Mouse (Mus musculus): ENCODE measurements around the gene Dnajc8. TPM values are rescaled to one million over a fixed set of nuclear protein-coding genes. Genes with fewer than 3 reads are reported as not detected.

Dnajc8 gene
- total RNA-seq, 1 experiment = 167 TPM

- H3K4me3 ChIP-seq (ENCODE audit: insufficient read depth in 1 of 2, low read depth in 1 of 2, low read length in 2 of 2, poor library complexity in 1 of 2, severe bottlenecking in 1 of 2) = no peak overlapping the region
- in situ Hi-C loops (cut with MboI; ENCODE audit: low sequenced_read_pairs in 2 of 2, unreplicated experiment in 2 of 2) = no loop called here
These were observed 33.8 kb downstream of the Dnajc8 start for GRCm38 (mm10) chr4:132569115-132569514.

GRCm38 (mm10) chr4:132571190-132571589, 35.8 kb downstream of the Dnajc8 start:
- Histone ChIP-seq H3K9ac (ENCODE audit: insufficient read depth, low read depth, low read length, poor library complexity, severe bottlenecking) (no peak overlapping the region), H3K9me3 (ENCODE audit: control insufficient read depth, insufficient read depth, low read depth, low read length) (no peaks in the 10 kb centered on the region), H3K4me1 (ENCODE audit: control insufficient read depth in 2 of 2, insufficient read depth in 2 of 2, low read length in 2 of 2, poor library complexity in 1 of 2) (peaks cover 0 to 6% of the 10 kb centered on the region in 2 experiments; a peak in 1 of 4 replicates), H3K4me3 (ENCODE audit: insufficient read depth in 1 of 2, low read depth in 1 of 2, low read length in 2 of 2, poor library complexity in 1 of 2, severe bottlenecking in 1 of 2) (no peak overlapping the region), H3K36me3 (ENCODE audit: control insufficient read depth, insufficient read depth, low read length, poor library complexity, severe bottlenecking) (no peaks in the 10 kb centered on the region), H3K27ac (ENCODE audit: insufficient read depth, low read depth, low read length, poor library complexity, severe bottlenecking) (no peak overlapping the region)
- DNase-seq (ENCODE audit: low read depth, low spot score) = no peak
- TF ChIP-seq ZNF384 (IDR thresholded peaks at IDR 0.05; ENCODE audit: low read depth, low read length) (no peak), HCFC1 (IDR thresholded peaks at IDR 0.05; ENCODE audit: borderline replicate concordance, insufficient read depth, low read length) (no peak), MAFK (IDR thresholded peaks at IDR 0.05; ENCODE audit: insufficient read depth, low read depth, low read length) (no peak), CHD2 (IDR thresholded peaks at IDR 0.05; ENCODE audit: low read depth, low read length) (no peak), ZC3H11A (IDR thresholded peaks at IDR 0.05; ENCODE audit: borderline replicate concordance, low read depth, low read length) (no peak)
- in situ Hi-C loops (cut with MboI; ENCODE audit: low sequenced_read_pairs in 2 of 2, unreplicated experiment in 2 of 2) = no loop called here

More at GRCm38 (mm10) chr4:132569115-132569514, 33.8 kb downstream of the Dnajc8 start:
- no peak overlapping the region for H3K9ac ChIP-seq (ENCODE audit: insufficient read depth, low read depth, low read length, poor library complexity, severe bottlenecking)
- no peaks in the 10 kb centered on the region for H3K9me3 ChIP-seq (ENCODE audit: control insufficient read depth, insufficient read depth, low read depth, low read length)
- peak; percentile 53 for DNase-seq (ENCODE audit: low read depth, low spot score)
- TF ChIP-seq ZC3H11A (IDR thresholded peaks at IDR 0.05; ENCODE audit: borderline replicate concordance, low read depth, low read length) (peak; percentile 53), CHD2 (IDR thresholded peaks at IDR 0.05; ENCODE audit: low read depth, low read length) (no peak)
- peak overlapping the region; percentile 18; the same call in 1 of the 2 replicates for H3K27ac ChIP-seq (ENCODE audit: insufficient read depth, low read depth, low read length, poor library complexity, severe bottlenecking)
- H3K36me3 ChIP-seq (ENCODE audit: control insufficient read depth, insufficient read depth, low read length, poor library complexity, severe bottlenecking) = no peaks in the 10 kb centered on the region
- H3K4me1 ChIP-seq (ENCODE audit: control insufficient read depth in 2 of 2, insufficient read depth in 2 of 2, low read length in 2 of 2, poor library complexity in 1 of 2) = peaks cover 4 to 6% of the 10 kb centered on the region in 2 experiments; a peak in 2 of 4 replicates

- Histone ChIP-seq H3K9me3 (ENCODE audit: control insufficient read depth, insufficient read depth, low read depth, low read length) (no peaks in the 10 kb centered on the region), H3K36me3 (ENCODE audit: control insufficient read depth, insufficient read depth, low read length, poor library complexity, severe bottlenecking) (no peaks in the 10 kb centered on the region), H3K4me1 (ENCODE audit: control insufficient read depth in 2 of 2, insufficient read depth in 2 of 2, low read length in 2 of 2, poor library complexity in 1 of 2) (peaks cover 0 to 2% of the 10 kb centered on the region in 2 experiments; a peak in 1 of 4 replicates), H3K27ac (ENCODE audit: insufficient read depth, low read depth, low read length, poor library complexity, severe bottlenecking) (no peak overlapping the region), H3K4me3 (ENCODE audit: insufficient read depth in 1 of 2, low read depth in 1 of 2, low read length in 2 of 2, poor library complexity in 1 of 2, severe bottlenecking in 1 of 2) (no peak overlapping the region), H3K9ac (ENCODE audit: insufficient read depth, low read depth, low read length, poor library complexity, severe bottlenecking) (no peak overlapping the region)
- in situ Hi-C loops (cut with MboI; ENCODE audit: low sequenced_read_pairs in 2 of 2, unreplicated experiment in 2 of 2) = no loop called here
- TF ChIP-seq ZNF384 (IDR thresholded peaks at IDR 0.05; ENCODE audit: low read depth, low read length) = no peak
- TF ChIP-seq ZC3H11A (IDR thresholded peaks at IDR 0.05; ENCODE audit: borderline replicate concordance, low read depth, low read length) = no peak
- no peak for TF ChIP-seq CHD2 (IDR thresholded peaks at IDR 0.05; ENCODE audit: low read depth, low read length)
- no peak for TF ChIP-seq HCFC1 (IDR thresholded peaks at IDR 0.05; ENCODE audit: borderline replicate concordance, insufficient read depth, low read length)
- no peak for TF ChIP-seq MAFK (IDR thresholded peaks at IDR 0.05; ENCODE audit: insufficient read depth, low read depth, low read length)
- DNase-seq (ENCODE audit: low read depth, low spot score) = no peak
These were observed 38.0 kb downstream of the Dnajc8 start for GRCm38 (mm10) chr4:132573327-132573726.

- Histone ChIP-seq H3K9me3 (ENCODE audit: control insufficient read depth, insufficient read depth, low read depth, low read length) (no peaks in the 10 kb centered on the region), H3K27ac (ENCODE audit: insufficient read depth, low read depth, low read length, poor library complexity, severe bottlenecking) (no peak overlapping the region), H3K4me3 (ENCODE audit: insufficient read depth in 1 of 2, low read depth in 1 of 2, low read length in 2 of 2, poor library complexity in 1 of 2, severe bottlenecking in 1 of 2) (no peak overlapping the region), H3K4me1 (ENCODE audit: control insufficient read depth in 2 of 2, insufficient read depth in 2 of 2, low read length in 2 of 2, poor library complexity in 1 of 2) (no peaks in the 10 kb centered on the region), H3K9ac (ENCODE audit: insufficient read depth, low read depth, low read length, poor library complexity, severe bottlenecking) (no peak overlapping the region), H3K36me3 (ENCODE audit: control insufficient read depth, insufficient read depth, low read length, poor library complexity, severe bottlenecking) (no peaks in the 10 kb centered on the region)
- TF ChIP-seq ZNF384 (IDR thresholded peaks at IDR 0.05; ENCODE audit: low read depth, low read length) (no peak), CHD2 (IDR thresholded peaks at IDR 0.05; ENCODE audit: low read depth, low read length) (no peak), MAFK (IDR thresholded peaks at IDR 0.05; ENCODE audit: insufficient read depth, low read depth, low read length) (no peak), HCFC1 (IDR thresholded peaks at IDR 0.05; ENCODE audit: borderline replicate concordance, insufficient read depth, low read length) (no peak), ZC3H11A (IDR thresholded peaks at IDR 0.05; ENCODE audit: borderline replicate concordance, low read depth, low read length) (no peak)
- in situ Hi-C loops (cut with MboI; ENCODE audit: low sequenced_read_pairs in 2 of 2, unreplicated experiment in 2 of 2) = no loop called here
- DNase-seq (ENCODE audit: low read depth, low spot score) = no peak
These were observed 39.5 kb downstream of the Dnajc8 start for GRCm38 (mm10) chr4:132574809-132575347.

GRCm38 (mm10) chr4:132583781-132584180, 48.4 kb downstream of the Dnajc8 start:
- in situ Hi-C loops (cut with MboI; ENCODE audit: low sequenced_read_pairs in 2 of 2, unreplicated experiment in 2 of 2) = no loop called here
- H3K36me3 ChIP-seq (ENCODE audit: control insufficient read depth, insufficient read depth, low read length, poor library complexity, severe bottlenecking) = no peaks in the 10 kb centered on the region
- TF ChIP-seq HCFC1 (IDR thresholded peaks at IDR 0.05; ENCODE audit: borderline replicate concordance, insufficient read depth, low read length) (no peak), CHD2 (IDR thresholded peaks at IDR 0.05; ENCODE audit: low read depth, low read length) (no peak), MAFK (IDR thresholded peaks at IDR 0.05; ENCODE audit: insufficient read depth, low read depth, low read length) (no peak), ZC3H11A (IDR thresholded peaks at IDR 0.05; ENCODE audit: borderline replicate concordance, low read depth, low read length) (no peak), ZNF384 (IDR thresholded peaks at IDR 0.05; ENCODE audit: low read depth, low read length) (no peak)
- no peak overlapping the region for H3K9ac ChIP-seq (ENCODE audit: insufficient read depth, low read depth, low read length, poor library complexity, severe bottlenecking)
- H3K4me3 ChIP-seq (ENCODE audit: insufficient read depth in 1 of 2, low read depth in 1 of 2, low read length in 2 of 2, poor library complexity in 1 of 2, severe bottlenecking in 1 of 2) = no peak overlapping the region
- no peaks in the 10 kb centered on the region for H3K4me1 ChIP-seq (ENCODE audit: control insufficient read depth in 2 of 2, insufficient read depth in 2 of 2, low read length in 2 of 2, poor library complexity in 1 of 2)
- no peaks in the 10 kb centered on the region for H3K9me3 ChIP-seq (ENCODE audit: control insufficient read depth, insufficient read depth, low read depth, low read length)
- no peak overlapping the region for H3K27ac ChIP-seq (ENCODE audit: insufficient read depth, low read depth, low read length, poor library complexity, severe bottlenecking)
- no peak for DNase-seq (ENCODE audit: low read depth, low spot score)

All from ES-E14 (cell line).